Mouse (Mus musculus): ENCODE measurements around the gene Wipf1.

Wipf1 gene

DNA sequence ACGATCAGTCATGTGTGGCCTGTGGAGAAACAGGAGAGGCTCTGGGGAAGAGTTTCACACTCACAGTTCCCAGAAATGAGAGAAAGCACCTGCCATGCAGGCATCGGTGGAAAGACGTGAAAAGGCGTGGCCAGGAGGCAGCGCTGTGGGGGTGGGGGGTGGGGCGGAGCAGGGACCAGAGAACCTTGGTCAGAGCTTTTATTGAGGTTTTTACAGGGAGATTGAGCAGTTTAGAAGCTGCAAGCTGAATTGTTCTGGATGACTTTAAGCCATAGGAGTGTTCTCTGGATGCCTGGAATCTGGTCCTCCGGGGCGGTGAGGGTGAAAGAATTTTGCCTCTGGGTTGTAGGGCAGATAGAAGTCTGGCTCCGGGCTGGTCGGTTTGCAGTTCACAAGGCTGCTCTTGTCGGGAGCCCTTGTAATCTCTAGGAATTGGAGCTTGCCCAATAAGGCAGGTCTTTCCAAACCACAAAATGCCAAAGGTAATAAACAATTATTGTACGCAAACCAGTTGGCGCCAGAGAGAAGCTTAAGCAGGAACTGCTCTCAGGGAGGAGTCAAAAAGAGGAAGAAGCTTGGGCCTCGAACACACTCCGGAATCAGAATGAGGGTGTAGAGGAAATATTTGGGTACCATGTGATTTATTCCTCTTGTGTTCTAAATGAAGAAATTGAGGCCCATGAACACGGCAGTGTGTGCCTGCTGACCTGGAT is 11.1 kb upstream of the Wipf1 start:
- DNase-seq (ENCODE audit: low spot score in 2 of 2) = peak; percentile 61 to 72

DNA sequence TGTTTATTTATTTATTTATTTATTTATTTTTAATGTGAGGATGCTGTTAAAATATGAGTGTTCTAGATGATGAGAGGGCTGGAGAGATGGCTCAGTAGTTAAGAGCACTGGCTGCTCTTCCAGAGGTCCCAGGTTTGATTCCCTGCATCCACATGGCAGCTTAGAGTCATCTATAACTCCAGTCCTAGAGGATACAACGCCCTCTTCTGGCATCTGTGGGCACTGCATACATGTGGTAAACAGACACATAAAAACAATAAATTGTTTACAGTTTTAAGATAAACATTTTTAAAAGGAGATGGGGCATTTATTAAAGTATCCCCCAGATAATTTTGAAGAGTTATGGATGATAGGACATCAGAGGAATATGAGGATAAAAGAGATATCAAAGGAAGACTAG is 10.2 kb upstream of the Wipf1 start:
- no peak for DNase-seq (ENCODE audit: low spot score in 2 of 2)

DNA sequence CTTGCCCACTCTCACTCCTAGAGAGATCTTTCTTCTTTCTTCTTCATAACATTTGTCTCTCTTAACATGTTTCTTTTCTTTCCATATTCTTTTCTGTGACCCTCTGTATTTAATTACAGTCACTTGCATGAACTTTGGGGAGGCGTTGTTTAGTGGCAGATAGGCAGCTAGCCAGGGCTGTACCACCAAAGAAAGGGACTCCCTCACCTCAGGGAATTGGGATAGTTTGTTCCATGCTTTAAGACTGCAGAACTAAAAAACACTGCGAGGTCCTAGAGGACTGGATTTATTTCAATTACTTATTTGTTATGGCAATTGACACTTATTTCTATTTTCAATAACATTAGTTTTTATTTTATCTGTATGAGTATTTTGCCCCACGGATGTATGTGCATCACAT is 9.6 kb upstream of the Wipf1 start:
- DNase-seq (ENCODE audit: low spot score in 2 of 2) = no peak

DNA sequence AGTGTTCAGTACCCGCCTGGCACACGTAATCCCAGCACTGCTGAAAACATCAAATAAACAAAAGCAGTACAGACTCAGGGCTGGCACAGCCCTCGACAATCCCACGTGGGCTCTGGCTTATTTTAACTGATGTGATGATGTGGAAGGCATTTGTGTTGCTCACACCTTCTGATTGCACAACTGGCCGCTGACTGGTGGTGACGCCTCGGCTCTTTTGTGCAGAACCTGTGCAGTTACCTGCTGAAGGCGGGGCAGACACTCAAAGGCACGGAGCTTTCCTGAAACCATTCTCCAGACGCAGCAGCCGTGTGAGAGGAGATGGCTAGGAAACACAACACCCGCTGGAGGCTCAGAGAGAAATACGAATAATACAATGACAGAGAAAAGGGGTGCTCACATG is 9.1 kb upstream of the Wipf1 start:
- no peak for DNase-seq (ENCODE audit: low spot score in 2 of 2)

DNA sequence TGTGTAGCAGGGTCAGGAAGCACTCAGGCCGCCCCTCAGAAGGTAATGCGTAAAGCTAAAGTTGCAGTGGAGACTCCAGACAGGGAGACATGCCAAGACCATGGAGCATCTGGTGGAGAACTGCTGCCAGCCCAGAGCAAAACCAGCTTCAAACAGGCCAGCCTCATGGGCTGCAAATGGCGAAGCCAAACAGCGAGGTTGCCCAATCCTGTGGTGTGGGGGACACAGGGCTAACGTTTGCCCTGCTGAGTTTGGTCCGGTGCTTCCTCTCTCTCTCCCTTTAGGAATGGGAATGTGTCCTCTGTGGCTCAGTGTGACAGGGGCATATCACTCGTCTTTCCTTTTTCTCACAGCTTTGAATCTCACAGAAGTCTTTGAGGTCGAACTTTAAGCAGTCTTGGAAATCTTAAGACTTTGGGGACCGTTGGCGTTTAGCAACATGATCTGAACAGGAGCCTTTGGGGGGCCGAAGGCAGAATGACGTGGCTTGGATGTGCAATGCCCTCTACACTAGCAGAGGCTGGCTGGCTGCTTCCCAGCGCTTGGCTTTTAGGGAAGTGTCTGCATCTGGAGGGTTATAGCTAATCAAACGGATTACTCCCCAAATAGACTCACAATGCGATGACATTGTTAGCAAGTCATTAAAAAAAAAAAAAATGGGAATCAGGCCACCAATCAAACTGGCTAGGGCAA is 6.7 kb upstream of the Wipf1 start:
- DNase-seq (ENCODE audit: low spot score in 2 of 2) = no peak

DNA sequence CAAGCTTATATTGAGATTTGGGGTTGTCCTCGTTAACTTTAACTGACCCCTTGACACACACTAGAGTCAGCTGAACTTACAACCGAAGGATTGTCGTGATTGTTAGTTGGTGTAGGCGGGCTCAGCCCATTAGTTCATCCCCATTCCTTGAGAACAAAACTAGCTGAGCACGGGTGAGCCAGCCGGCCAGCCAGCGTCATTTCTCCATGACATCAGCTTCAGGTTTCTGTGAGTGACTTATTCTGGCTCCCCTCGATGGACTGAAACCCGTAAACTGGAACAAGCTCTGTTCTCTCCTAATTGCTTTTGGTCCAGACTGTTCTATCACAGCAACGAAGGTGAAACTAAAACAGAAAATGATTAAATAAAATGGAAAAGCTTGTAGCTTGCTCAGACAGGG is 5.2 kb upstream of the Wipf1 start:
- no peak for DNase-seq (ENCODE audit: low spot score in 2 of 2)

DNA sequence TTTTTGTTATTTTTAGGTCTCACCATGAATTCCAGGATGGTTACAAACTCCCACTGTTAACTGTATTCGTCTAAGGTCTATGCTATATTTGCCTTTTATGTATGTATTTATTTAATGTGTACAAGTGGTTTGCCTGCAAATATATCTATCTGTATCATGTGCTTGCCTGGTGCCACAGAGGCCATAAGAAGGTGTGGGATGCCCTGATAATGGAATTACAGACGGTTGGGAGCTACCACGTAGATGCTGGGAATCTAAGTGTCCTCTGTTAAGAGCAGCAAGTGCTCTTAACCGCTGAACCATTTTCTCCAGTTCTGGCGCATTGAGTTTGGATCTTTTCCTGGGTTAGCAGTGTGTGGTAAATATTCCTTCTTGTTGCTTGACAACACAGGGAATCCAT is 953 bp upstream of the Wipf1 start:
- no peak for DNase-seq (ENCODE audit: low spot score in 2 of 2)

DNA sequence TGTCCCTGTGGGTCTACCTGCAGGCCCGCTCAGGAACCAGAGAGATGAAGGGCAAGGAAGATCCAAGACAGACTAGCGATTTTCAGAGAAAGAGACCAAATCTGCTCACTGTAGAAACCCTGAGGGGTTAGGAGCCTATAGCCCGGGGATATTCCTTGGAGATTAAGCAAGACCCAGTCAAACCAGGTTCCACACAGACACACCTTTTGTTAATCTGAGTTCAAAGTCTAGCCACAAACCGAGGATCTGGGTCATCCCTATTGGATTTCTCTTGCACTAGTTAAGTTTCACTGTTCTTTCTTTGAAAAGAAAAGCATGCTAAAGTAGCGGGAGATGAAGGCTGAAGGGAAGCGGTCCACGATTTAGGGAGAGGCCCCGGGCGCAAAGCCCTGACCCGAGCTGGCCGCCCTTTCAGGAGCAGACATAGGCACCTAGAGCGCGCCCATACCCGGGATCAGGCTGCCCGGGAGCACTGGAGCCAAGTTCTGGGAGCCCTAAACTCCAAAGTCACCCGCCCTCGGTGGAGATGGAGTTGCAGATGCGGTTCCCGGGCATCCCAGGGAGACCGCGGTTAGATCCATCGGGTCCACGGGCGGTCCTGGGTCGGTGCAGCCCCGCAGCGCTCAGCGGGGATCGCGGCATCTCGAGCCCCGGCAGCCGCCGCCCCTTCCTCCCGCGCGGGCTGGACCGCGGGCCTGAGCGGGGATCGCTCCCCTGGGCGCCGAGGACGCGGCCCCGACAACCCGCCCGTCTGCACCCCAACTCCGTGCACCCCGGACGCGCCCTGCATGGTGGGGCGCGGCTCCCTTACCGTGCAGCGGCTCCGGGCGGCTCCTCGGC is 798 bp downstream of the Wipf1 start:
- no peak for DNase-seq (ENCODE audit: low spot score in 2 of 2)

DNA sequence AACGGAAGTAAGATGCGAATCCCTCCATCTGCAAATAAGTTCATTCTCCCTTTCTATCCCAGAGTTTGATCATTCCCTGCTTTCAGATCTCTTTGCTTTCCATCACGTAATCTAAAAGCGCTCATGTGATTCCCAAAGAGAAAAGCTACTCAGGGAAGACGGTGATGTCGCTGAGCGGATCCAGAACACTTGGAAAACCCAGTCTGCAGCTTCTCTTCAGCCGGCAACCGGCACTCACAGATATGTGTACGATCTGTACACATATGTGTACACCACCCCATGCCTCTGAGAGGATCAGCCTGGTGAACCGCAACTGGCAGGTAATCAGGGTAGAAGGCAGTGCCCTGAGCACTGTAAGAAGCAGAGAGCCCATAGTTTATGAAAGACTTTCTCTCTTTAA is 1.6 kb downstream of the Wipf1 start:
- DNase-seq (ENCODE audit: low spot score in 2 of 2) = no peak

DNA sequence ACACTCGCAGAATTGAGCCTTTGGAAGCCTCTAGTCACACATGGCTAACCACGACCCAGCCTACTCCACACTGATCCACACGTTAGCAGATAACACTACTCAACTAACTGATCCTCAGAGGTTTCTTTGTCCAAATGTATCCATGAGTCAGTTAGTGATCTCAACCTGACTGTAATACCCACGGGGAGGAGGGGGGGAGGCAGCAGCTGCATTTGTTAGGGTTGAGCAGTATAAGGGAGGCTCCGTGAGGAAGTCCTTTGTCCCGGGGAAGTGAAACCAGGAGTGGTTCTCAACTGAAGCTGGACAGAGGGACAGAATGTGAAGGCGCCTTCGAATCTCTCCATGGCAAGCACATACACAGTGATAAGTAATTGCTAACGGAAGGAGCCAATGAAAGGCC is 2.8 kb downstream of the Wipf1 start:
- peak in 1 of 2 experiments; percentile 27 for DNase-seq (ENCODE audit: low spot score in 2 of 2)

DNA sequence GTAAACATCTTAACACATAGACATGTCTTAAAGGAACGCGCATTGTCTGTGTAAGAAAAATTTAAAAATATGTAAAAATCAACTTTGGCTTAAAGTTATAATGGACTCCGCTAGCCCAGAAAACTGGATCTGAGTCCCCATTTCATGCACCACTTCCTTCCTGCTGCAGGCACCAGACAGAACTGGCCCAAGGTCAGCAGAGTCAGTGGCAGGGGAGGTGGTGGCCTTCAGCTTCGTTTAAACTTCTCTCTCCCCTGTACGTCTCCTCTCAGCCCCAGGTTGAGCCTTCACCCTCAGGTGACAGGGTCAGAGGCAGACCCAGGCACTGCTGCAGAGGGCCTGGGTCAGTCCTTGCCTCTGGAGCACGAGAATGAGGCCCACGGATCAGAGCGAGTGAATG is 6.6 kb downstream of the Wipf1 start:
- DNase-seq (ENCODE audit: low spot score in 2 of 2) = no peak

DNA sequence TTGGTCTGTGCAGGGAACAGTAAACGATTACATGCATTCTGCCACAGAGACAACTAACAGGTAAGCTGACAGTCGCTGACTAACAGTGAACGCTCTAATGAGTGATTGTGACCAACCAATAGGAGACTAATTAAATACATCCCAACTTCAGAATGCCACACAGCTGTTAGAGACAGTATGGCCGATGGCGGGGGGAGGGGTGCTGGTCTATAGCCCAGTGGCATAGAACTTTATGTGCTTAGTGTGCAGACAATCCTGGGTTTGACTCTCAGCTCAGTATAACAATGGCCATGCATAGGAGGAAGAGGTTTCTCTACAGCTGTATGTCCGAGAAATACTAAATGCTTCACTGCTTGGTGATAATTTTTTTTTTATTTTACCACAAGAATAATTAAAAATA is 7.2 kb downstream of the Wipf1 start:
- DNase-seq (ENCODE audit: low spot score in 2 of 2) = no peak

DNA sequence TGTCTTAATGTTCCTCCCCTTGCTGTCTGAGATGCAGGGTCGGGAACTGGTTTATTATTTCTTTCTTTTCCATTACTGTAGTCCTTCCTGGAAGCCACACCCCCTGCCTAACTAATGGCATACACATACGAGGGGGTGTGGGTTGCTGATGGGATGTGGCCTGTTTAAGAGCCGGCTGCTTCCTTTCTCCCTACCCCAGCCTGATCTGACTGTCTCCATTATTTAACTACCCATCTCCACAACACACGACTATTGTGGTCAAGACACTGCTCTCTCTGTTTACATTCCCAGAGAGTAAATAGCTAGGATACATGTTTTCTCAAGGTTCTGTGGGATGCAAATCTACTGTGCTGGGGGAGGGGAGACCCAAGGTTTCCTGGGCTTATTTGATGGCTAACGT is 7.8 kb downstream of the Wipf1 start:
- DNase-seq (ENCODE audit: low spot score in 2 of 2) = no peak

DNA sequence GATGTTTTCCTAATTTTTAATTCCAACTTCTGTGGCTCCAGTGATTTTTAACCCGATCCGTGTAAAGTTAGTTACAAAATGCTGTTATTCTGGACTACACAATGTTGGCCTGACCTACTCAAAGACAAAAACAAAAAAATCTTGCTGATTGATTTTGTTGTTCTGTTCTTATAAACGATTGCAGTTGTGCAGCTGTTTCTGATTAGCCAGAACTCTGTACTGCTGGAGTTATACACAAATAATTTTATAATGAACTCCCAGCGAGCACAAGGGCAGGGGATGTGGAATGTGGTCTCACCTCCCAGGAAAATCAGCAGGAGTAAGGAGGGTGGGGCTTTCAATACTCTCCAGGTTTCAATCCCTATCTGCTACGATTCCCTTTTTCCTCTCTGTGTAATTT is 10.6 kb downstream of the Wipf1 start:
- no peak for DNase-seq (ENCODE audit: low spot score in 2 of 2)

DNA sequence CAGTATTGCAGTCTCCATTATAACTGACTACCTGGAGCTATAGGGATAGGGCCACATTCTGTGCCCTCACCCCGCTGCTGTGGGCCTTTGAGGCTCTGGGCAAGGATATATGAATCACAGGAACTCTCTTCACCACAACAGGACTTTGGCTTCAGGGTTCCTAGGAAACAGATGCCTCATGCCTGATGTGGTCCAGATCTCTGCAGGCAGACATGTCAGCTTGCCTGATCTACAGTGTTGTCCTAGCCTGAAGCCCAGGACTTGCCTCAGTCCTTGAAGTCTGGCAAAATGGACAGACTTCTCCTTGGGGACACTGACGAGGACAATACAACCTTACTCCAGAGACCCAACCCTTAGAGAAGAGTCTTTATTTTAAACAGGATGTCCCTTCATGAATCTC is 11.2 kb downstream of the Wipf1 start:
- DNase-seq (ENCODE audit: low spot score in 2 of 2) = no peak

DNA sequence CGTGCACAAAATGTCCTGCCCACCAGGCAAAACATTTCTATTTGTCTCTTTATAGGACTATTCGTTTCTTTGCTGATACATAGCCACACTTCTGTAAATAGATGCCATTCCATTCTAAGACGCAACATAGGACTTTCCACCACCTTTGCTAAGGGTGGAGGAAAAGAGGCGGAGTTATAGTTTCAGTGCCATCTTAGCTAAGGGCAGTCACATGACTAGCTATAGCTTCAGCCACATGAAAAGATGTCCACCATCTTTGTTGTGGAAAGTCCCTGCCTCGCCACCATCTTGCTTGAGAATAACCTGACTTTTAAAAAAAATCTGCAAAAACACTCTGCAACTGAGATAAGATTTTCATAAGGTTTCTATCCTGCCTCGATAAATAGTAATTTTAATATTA is 15.4 kb downstream of the Wipf1 start:
- DNase-seq (ENCODE audit: low spot score in 2 of 2) = no peak

DNA sequence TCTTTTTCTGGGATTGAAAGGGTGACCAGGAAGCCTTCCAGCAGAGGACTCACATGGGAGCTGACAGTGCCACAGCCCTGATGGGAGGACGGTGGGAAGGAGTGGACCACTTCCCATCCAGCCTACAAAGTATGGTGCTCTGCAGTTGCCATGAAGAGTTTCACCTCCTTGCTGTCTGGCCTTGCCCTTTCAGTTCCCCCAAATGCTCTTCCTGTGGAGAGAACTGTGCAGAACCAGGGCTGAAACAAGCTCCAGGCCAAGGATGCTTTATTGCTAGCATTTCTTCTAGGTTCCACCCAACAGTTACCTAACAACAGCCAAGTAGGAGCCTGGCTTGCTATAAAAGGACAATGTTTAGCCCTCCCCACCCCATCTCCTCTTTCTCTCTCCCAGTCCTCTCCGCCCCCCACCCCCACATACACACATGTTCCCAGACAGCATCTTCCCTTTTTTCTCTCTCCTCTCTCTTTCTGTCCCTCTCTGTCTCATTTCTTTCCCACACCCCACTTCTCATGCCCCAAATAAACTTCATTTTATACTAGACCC is 16.3 kb downstream of the Wipf1 start:
- DNase-seq (ENCODE audit: low spot score in 2 of 2) = peak; percentile 45 to 55

DNA sequence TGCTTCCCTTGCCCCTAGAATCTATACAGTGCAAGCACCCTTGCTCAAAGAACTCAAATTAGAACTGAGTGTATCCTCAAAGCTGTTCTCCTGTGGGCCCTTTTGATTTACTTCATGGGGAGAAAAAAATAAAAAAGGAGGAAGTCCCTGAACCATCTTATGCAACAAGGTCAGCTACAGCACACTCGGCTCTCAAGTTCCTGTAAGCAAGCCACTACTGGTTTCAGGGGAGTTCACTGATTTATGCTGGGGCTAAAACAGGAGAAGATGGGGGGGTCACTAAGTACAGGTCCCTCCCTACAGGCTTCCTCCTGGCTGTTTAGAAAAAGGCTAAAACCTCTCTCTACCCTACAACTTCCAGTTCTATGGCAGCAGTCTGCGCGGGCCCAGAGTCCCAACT is 17.5 kb downstream of the Wipf1 start:
- DNase-seq (ENCODE audit: low spot score in 2 of 2) = peak; percentile 49 to 62

DNA sequence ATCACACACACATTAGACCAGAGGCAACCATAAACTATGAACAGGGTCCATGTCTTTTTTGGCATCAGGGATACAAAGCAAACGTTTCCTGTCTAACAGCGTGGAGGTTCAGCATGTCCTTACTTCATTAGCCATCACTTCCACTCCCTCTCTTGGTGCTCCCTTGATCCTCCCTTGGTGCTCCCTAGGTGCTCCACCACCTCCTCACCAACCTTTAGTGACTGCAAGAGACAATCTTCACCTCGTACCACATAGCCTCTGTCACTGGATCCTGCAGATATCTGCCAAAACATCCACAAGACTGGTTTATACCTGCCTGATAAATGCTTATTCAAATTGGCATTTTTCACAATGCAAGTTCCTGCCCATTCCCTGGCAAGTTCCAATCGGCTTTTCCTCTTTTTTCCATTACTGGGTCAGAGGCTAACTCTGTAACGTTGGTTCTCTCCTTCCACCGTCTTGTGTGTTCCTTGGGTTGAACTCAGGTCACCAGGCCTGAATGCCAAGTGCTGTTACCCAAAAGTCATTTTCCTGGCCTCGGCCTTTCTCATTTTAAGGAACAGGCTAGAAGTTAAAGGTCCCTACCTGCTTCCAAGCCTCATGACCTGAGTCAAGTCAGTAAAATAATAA is 18.7 kb downstream of the Wipf1 start:
- DNase-seq (ENCODE audit: low spot score in 2 of 2) = no peak

DNA sequence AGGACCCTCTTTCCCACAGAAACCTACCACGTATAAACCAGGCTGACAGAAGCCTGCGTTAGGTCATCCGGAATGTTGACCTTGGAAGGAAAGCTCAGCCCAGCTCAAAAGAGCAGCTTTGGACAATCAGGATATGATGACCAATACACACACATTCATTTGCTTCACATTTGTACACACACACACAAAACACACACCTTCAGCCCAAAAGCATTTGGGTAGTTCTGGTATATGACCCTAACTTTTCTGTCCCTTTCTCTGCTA is 19.6 kb downstream of the Wipf1 start:
- DNase-seq (ENCODE audit: low spot score in 2 of 2) = no peak

DNA sequence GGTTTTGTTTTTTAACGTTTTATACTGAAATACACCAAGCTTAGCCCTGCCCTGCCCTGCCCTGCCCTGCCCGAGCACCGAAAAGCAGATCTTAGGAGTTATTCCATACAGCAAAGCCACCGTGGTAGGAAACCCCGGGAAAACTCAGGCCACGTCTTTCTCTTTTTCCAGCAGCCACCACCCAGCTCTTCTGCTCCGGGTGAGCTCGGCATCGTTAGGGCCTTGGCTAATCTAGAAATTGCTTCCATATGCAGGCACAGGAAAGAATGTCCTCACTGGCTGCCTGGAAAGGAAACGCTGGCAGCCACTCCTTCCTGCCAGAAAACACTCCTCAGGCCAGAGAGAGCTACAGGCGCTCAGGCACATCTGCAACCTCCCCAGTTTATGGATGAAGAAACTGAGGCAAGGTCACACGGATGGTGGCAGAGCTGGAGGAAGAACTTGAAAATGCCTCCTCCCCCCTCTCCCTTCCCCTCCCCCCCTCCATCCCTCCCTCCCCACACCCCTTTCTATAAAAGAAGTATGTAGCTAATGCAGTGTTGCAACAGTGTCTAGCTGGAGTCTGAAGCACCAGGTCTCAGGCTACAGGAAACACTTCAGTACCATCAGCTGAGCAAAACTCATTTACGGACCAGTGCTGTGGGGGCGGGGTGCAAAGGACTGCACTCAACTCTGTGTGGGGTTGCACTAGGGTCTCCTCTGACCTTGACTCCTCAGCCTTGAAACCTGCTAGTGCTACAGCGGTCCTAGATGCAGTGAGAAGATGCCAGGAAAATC is 20.1 kb downstream of the Wipf1 start:
- no peak for DNase-seq (ENCODE audit: low spot score in 2 of 2)

DNA sequence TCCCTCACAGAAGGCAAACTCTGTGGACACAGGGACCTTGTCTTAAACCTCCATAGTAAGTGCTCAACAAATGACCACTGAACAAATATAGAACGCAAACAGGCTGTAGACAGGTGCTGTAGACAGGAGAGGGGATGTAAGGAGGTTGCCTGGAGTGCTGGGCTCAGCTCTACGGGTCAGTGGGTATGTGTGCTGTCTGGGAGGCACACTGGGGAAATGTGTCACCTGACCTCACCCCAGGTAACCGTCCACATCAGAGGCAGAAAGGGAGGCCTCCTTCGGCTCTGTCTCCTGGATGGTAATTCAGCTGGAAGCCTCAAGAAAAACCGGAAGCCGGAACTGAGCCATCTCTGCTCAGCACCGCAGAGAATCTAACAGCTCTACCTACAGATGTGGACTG is 21.6 kb downstream of the Wipf1 start:
- no peak for DNase-seq (ENCODE audit: low spot score in 2 of 2)

All from spleen, postnatal 36 days (tissue).